Mouse (Mus musculus) megakaryocyte, embryonic 14.5 days (primary cell): ENCODE data around the gene Saa4.

ENCODE experiments used
- FLI1 ChIP-seq: IDR thresholded peaks from 2 replicates; pipeline ENCODE4 v1.6.1; 2012; ENCODE audit warnings: low read length, inconsistent platforms, mixed read lengths
- GATA1 ChIP-seq: IDR thresholded peaks from 3 replicates; pipeline ENCODE4 v1.6.1; 2012; ENCODE audit warnings: mixed read lengths, low read length, inconsistent platforms, borderline replicate concordance

GRCm38 (mm10) chr7:46710390-46710844, 22.0 kb downstream of the Saa4 start, which contains the start of gene Saal1:
- TF ChIP-seq GATA1 (no peak), FLI1 (peak; percentile 38; the same call in 1 of the 2 replicates)
